22 mouse cellular contexts compared by ENCODE assay signal in the genomic region with DNA sequence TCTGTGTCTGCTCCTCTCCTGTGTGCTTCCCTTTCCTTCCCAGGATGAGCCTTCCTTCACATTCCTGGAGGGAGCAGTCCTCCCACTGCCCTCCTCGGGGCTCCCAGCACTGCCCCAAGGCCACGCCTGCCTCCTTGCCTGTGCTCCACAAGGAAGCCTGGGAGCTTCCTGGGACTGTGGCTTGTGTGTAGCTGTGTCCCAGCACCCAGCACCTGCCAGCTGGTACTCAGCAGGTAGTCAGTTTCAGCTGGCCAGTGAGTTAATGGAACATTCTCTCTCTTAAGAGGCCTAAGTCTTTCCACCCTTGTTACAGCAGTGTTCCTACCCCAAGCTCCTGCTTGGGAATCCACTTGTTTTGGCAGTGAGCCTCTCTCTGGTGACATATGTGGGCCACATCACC. TPM values are rescaled to one million over a fixed set of nuclear protein-coding genes. Genes with fewer than 3 reads are reported as not detected.
DNase-seq lines count a peak whose midpoint lies in the region; ATAC-seq and TF ChIP-seq lines count a peak whose summit lies in the region.
"Had no signal": no experiment of that assay in that cellular context is flagged by ENCODE, and none has a peak within 500 bp of the region (broad histone marks: within the 10 kb centered on the region; RNA-seq: fewer than 3 reads in every experiment).

No protein-coding gene starts in this region.

- WGBS in cerebellum, adult 2 months = 28% methylated on average over 2 of the region's 2 CpGs
- WGBS in heart, adult 2 months = 68% methylated on average over 2 of the region's 2 CpGs

- H3K36me3 ChIP-seq in heart, adult 2 months (ENCODE audit: control insufficient read depth, insufficient read depth, low read length) = peaks cover 2% of the 10 kb centered on the region; the same call in 1 of the 2 replicates

- ATAC-seq in cerebellum, adult (ENCODE audit: insufficient number of reproducible peaks, low FRiP score, low TSS enrichment) = no peak
- ATAC-seq: activated CD4-positive, CD25-positive, alpha-beta regulatory T cell, adult 4 months; forebrain, embryonic 14.5 days; forebrain, postnatal 0 days; inflammation-experienced regulatory T-cells, adult 6 months; intestine, embryonic 16.5 days had no signal

- no peaks in the 10 kb centered on the region for H3K79me2 ChIP-seq in heart, adult 2 months (replicated peaks; ENCODE audit: control insufficient read depth, insufficient read depth, low read length)

- no peak overlapping the region for H3K9ac ChIP-seq in heart, adult 2 months (ENCODE audit: low read depth, low read length)
- H3K9ac ChIP-seq: embryonic facial prominence, embryonic 13.5 days; forebrain, postnatal 0 days; hindbrain, embryonic 15.5 days had no signal

- H3K27me3 ChIP-seq in cerebellum, adult 2 months (ENCODE audit: control insufficient read depth, insufficient read depth, low read length) = no peaks in the 10 kb centered on the region
- H3K27me3 ChIP-seq in heart, adult 2 months (ENCODE audit: control insufficient read depth, insufficient read depth, low read length) = no peaks in the 10 kb centered on the region
- H3K27me3 ChIP-seq: embryonic facial prominence, embryonic 13.5 days; hindbrain, embryonic 15.5 days had no signal

- peak overlapping the region; percentile 44 for H3K27ac ChIP-seq in cerebellum, adult 2 months (ENCODE audit: insufficient read depth, low read length)
- peak overlapping the region; percentile 32; the same call in 1 of the 2 replicates for H3K27ac ChIP-seq in heart, adult 2 months
- H3K27ac ChIP-seq in layer of hippocampus, adult 2 months = peak overlapping the region; percentile 57; the same call in 1 of the 2 replicates
- H3K27ac ChIP-seq: embryonic facial prominence, embryonic 13.5 days; hindbrain, embryonic 15.5 days had no signal

- H3K4me3 ChIP-seq in cerebellum, adult 2 months (replicated peaks; ENCODE audit: insufficient read depth, low read depth, low read length) = no peak overlapping the region
- no peak overlapping the region for H3K4me3 ChIP-seq in heart, adult 2 months
- no peak overlapping the region for H3K4me3 ChIP-seq in layer of hippocampus, adult 2 months
- H3K4me3 ChIP-seq: embryonic facial prominence, embryonic 10.5 days; embryonic facial prominence, embryonic 13.5 days; erythroblast, embryonic 14.5 days; hindbrain, embryonic 15.5 days had no signal

- no peak for TF ChIP-seq POLR2A in cerebellum, adult 2 months (IDR thresholded peaks at IDR 0.05; ENCODE audit: borderline replicate concordance, insufficient read depth, low read length)
- no peak for TF ChIP-seq POLR2A in heart, adult 2 months (IDR thresholded peaks at IDR 0.05; ENCODE audit: insufficient read depth, low read depth, low read length)

- intact Hi-C loops in heart, adult 2 months (cut with DNase I) = no loop called here
- intact Hi-C loops in heart, postnatal 36 days (cut with DNase I) = no loop called here

- peaks cover 59% of the 10 kb centered on the region for H3K4me1 ChIP-seq in cerebellum, adult 2 months (ENCODE audit: control insufficient read depth, insufficient read depth, low read length)
- peaks cover 3% of the 10 kb centered on the region for H3K4me1 ChIP-seq in heart, adult 2 months (ENCODE audit: control insufficient read depth, insufficient read depth, low read length)
- H3K4me1 ChIP-seq: embryonic facial prominence, embryonic 13.5 days had no signal

- DNase-seq in cerebellum, adult 2 months = no peak
- DNase-seq in cerebellum, postnatal 14 days = peak; percentile 40 to 47
- no peak for DNase-seq in cerebellum, postnatal 25 days
- peak in 1 of 2 experiments; percentile 10 for DNase-seq in heart, adult 2 months
- DNase-seq in heart, postnatal 36 days = no peak
- DNase-seq in layer of hippocampus, adult 2 months (ENCODE audit: low spot score in 2 of 2) = no peak
- DNase-seq in layer of hippocampus, adult 9-10 months (ENCODE audit: low spot score) = no peak
- DNase-seq: adrenal gland, adult 8-10 months; adrenal gland, postnatal 25 days; embryo, embryonic 11 days; forebrain, postnatal 0 days; kidney, adult 18-20 months; kidney, adult 9 months had no signal

- no peak for TF ChIP-seq CTCF in cerebellum, adult 2 months (IDR thresholded peaks at IDR 0.05; ENCODE audit: borderline replicate concordance, insufficient read depth, low read depth, low read length)
- TF ChIP-seq CTCF in heart, adult 2 months (IDR thresholded peaks at IDR 0.05) = no peak
- TF ChIP-seq CTCF in layer of hippocampus, adult 2 months (conservative IDR thresholded peaks at IDR 0.05) = no peak

- no peak for TF ChIP-seq EP300 in heart, adult 2 months (IDR thresholded peaks at IDR 0.05; ENCODE audit: insufficient read depth, low read depth, low read length)

RNA-seq across cellular contexts. Expression of gene Dolpp1, which starts 10.8 kb away (rescaled TPM):
- 50.5 and 55.9 TPM in 2 replicates for polyA plus RNA-seq in cerebellum, adult 2 months (2012; rRNA removed)
- 1 to 10 TPM; 5.9 to 9.0 TPM for total RNA-seq in heart, adult 2 months (2021)
- 23.5 and 25.1 TPM in 2 replicates for polyA plus RNA-seq in heart, adult 2 months (2012; rRNA removed)
- 1 to 10 TPM; 7.6 to 8.8 TPM for total RNA-seq in heart, postnatal 36 days (2021)
- total RNA-seq in layer of hippocampus, adult 2 months (2021) = 10 to 100 TPM; 22.8 to 24.0 TPM

RNA-seq across cellular contexts. Expression of gene Crat, which starts 12.8 kb away (rescaled TPM):
- polyA plus RNA-seq in cerebellum, adult 2 months (2012; rRNA removed) = 50.9 and 52.1 TPM in 2 replicates
- total RNA-seq in heart, adult 2 months (2021) = 100 to 1,000 TPM; 452 to 542 TPM
- 695 and 713 TPM in 2 replicates for polyA plus RNA-seq in heart, adult 2 months (2012; rRNA removed)
- 100 to 1,000 TPM; 496 to 534 TPM for total RNA-seq in heart, postnatal 36 days (2021)
- total RNA-seq in layer of hippocampus, adult 2 months (2021) = 10 to 100 TPM; 50.9 to 51.6 TPM

RNA-seq across cellular contexts. Expression of gene Ptpa, which starts 13.0 kb away (rescaled TPM):
- 204 and 207 TPM in 2 replicates for polyA plus RNA-seq in cerebellum, adult 2 months (2012; rRNA removed)
- total RNA-seq in heart, adult 2 months (2021) = 10 to 100 TPM; 82.7 to 91.2 TPM
- polyA plus RNA-seq in heart, adult 2 months (2012; rRNA removed) = 88.7 and 107 TPM in 2 replicates
- total RNA-seq in heart, postnatal 36 days (2021) = 10 to 100 TPM; 82.9 to 85.1 TPM
- 100 to 1,000 TPM; 152 to 168 TPM for total RNA-seq in layer of hippocampus, adult 2 months (2021)

RNA-seq across cellular contexts. Expression of gene Miga2, which starts 38.8 kb away (rescaled TPM):
- polyA plus RNA-seq in cerebellum, adult 2 months (2012; rRNA removed) = 108 and 114 TPM in 2 replicates
- total RNA-seq in heart, adult 2 months (2021) = 10 to 100 TPM; 74.2 to 90.3 TPM
- 64.3 and 98.7 TPM in 2 replicates for polyA plus RNA-seq in heart, adult 2 months (2012; rRNA removed)
- 10 to 100 TPM; 62.9 to 69.4 TPM for total RNA-seq in heart, postnatal 36 days (2021)
- 100 to 1,000 TPM; 112 to 120 TPM for total RNA-seq in layer of hippocampus, adult 2 months (2021)

RNA-seq across cellular contexts. Expression of gene Sh3glb2, which starts 43.7 kb away (rescaled TPM):
- 509 and 525 TPM in 2 replicates for polyA plus RNA-seq in cerebellum, adult 2 months (2012; rRNA removed)
- 10 to 100 TPM; 37.7 to 40.6 TPM for total RNA-seq in heart, adult 2 months (2021)
- polyA plus RNA-seq in heart, adult 2 months (2012; rRNA removed) = 125 and 143 TPM in 2 replicates
- 10 to 100 TPM; 41.9 to 43.1 TPM for total RNA-seq in heart, postnatal 36 days (2021)
- 100 to 1,000 TPM; 287 to 288 TPM for total RNA-seq in layer of hippocampus, adult 2 months (2021)

Comparison
In these comparisons a context has a peak if more than half of its experiments do, and no peak if none do; other contexts are left out.
1. DNase-seq: peak in cerebellum, postnatal 14 days (2 of 2); none in cerebellum, adult 2 months (0 of 2), cerebellum, postnatal 25 days (0 of 2), heart, postnatal 36 days (0 of 2), layer of hippocampus, adult 2 months (0 of 2) and layer of hippocampus, adult 9-10 months (single experiment).
2. RNA of gene Crat, which starts 12.8 kb away (total RNA-seq): 452 to 542 TPM in heart, adult 2 months and 496 to 534 TPM in heart, postnatal 36 days; 50.9 to 51.6 TPM in layer of hippocampus, adult 2 months; every median in the first group is over 4 times any median in the second.
3. Peak in every context shown above with its lines, with median percentiles within 50 percentile points of each other: H3K27ac ChIP-seq.